Mouse (Mus musculus): ENCODE measurements around the gene Serpina16. TPM values are rescaled to one million over a fixed set of nuclear protein-coding genes. Genes with fewer than 3 reads are reported as not detected.

Gene Serpina16
- total RNA-seq, 2 experiments from 2014 or later: not detected

GRCm38 (mm10) chr12:103659171-103659570, 16.8 kb downstream of the Serpina16 start:
- no peak for DNase-seq
- intact Hi-C loops (cut with DNase I): no loop called here

- no peak for DNase-seq
- intact Hi-C loops (cut with DNase I): no loop called here
Observed at GRCm38 (mm10) chr12:103657991-103658390, 17.9 kb downstream of the Serpina16 start.

- no peak for DNase-seq
- intact Hi-C loops (cut with DNase I): no loop called here
Observed at GRCm38 (mm10) chr12:103656848-103657626, 18.9 kb downstream of the Serpina16 start, which contains the start of gene Serpina6. Serpina6 (minus strand) TSS chr12:103657212.

GRCm38 (mm10) chr12:103655123-103656044, 20.6 kb downstream of the Serpina16 start:
- no peak for DNase-seq
- intact Hi-C loops (cut with DNase I): no loop called here

GRCm38 (mm10) chr12:103653836-103654235, 22.1 kb downstream of the Serpina16 start:
- DNase-seq: no peak
- intact Hi-C loops (cut with DNase I): no loop called here

- DNase-seq: no peak
- intact Hi-C loops (cut with DNase I): loop anchor here (10.0 kb wide), 1 partner anchor 222 kb away; the partner anchor contains the start of gene Ddx24
Observed at GRCm38 (mm10) chr12:103646314-103646713, 29.6 kb downstream of the Serpina16 start.

GRCm38 (mm10) chr12:103644601-103645000, 31.3 kb downstream of the Serpina16 start:
- intact Hi-C loops (cut with DNase I): loop anchor here (10.0 kb wide), 1 partner anchor 220 kb away; the partner anchor contains the start of gene Ddx24
- no peak for DNase-seq

GRCm38 (mm10) chr12:103643818-103644217, 32.1 kb downstream of the Serpina16 start:
- no peak for DNase-seq
- intact Hi-C loops (cut with DNase I): loop anchor here (2.0 to 10.0 kb wide), 2 partner anchors 99 to 219 kb away; partner anchors contain the start of gene Ddx24

- peak; percentile 58 to 64 for DNase-seq
- intact Hi-C loops (cut with DNase I): loop anchor here (2.0 to 10.0 kb wide), 2 partner anchors 99 to 219 kb away; partner anchors contain the start of gene Ddx24
Observed at GRCm38 (mm10) chr12:103643336-103643735, 32.6 kb downstream of the Serpina16 start.

GRCm38 (mm10) chr12:103635846-103636245, 40.1 kb downstream of the Serpina16 start:
- DNase-seq: no peak
- intact Hi-C loops (cut with DNase I): loop anchor here (10.0 kb wide), 1 partner anchor 131 kb away; no protein-coding TSS in a partner anchor

GRCm38 (mm10) chr12:103634430-103634829, 41.5 kb downstream of the Serpina16 start:
- intact Hi-C loops (cut with DNase I): loop anchor here (10.0 kb wide), 1 partner anchor 130 kb away; no protein-coding TSS in a partner anchor
- DNase-seq: no peak

GRCm38 (mm10) chr12:103631203-103631612, 44.7 kb downstream of the Serpina16 start, which contains the start of gene Serpina10:
Serpina10 (minus strand) TSS chr12:103631444.
- intact Hi-C loops (cut with DNase I): loop anchor here (2.0 to 10.0 kb wide), 2 partner anchors 20 to 126 kb away; no protein-coding TSS in a partner anchor
- DNase-seq: no peak

Other genes starting within 250 kb of the Serpina16 start
- 10 to 100 TPM; 48.9 to 70.6 TPM for gene Ifi27, start 241.9 kb downstream of the Serpina16 start, total RNA-seq (2021)
- 10 to 100 TPM in 1 of 2 experiments, 1 to 10 TPM in 1; 7.6 to 33.2 TPM for gene Ifi27l2a, start 232.5 kb downstream of the Serpina16 start, total RNA-seq (2021)
- not detected for gene Ifi27l2b, start 218.9 kb downstream of the Serpina16 start, total RNA-seq (2021)
- under 1 TPM; 0.15 to 0.25 TPM for gene Ppp4r4, start 143.9 kb downstream of the Serpina16 start, total RNA-seq (2021)
- not detected for gene Serpina10, start 44.7 kb downstream of the Serpina16 start, total RNA-seq (2021)
- gene Serpina6, start 18.9 kb downstream of the Serpina16 start, total RNA-seq (2021): not detected
- gene Serpina1f, start 19.4 kb upstream of the Serpina16 start, total RNA-seq (2021): not detected
- under 1 TPM in 1 of 2 experiments, not detected in 1; 0.69 TPM for gene Serpina1d, start 97.5 kb upstream of the Serpina16 start, total RNA-seq (2021)
- under 1 TPM in 1 of 2 experiments, not detected in 1; 0.74 TPM for gene Serpina1b, start 154.2 kb upstream of the Serpina16 start, total RNA-seq (2021)
- gene Serpina1a, start 187.4 kb upstream of the Serpina16 start, total RNA-seq (2021): not detected
- gene Serpina1c, start 228.7 kb upstream of the Serpina16 start, total RNA-seq (2021): under 1 TPM in 1 of 2 experiments, not detected in 1; 0.43 TPM

All from gastrocnemius, postnatal 36 days (tissue).